Mouse (Mus musculus) liver, adult 10 weeks (tissue): ENCODE measurements around the gene Olfr77. TPM values are rescaled to one million over a fixed set of nuclear protein-coding genes. Genes with fewer than 3 reads are reported as not detected.

Experiments
- polyA plus RNA-seq: library from polyadenylated mRNA; stranded (reverse); fragments of 350-450 nt; fragmentation: Illumina TruSeq; extraction: RNeasy Lipid Tissue Mini Kit (QIAGEN cat#74804); gene quantifications from one replicate; pipeline ENCODE4 v1.2.3, GENCODE M21; 2014; ENCODE audit warnings: low read depth, low replicate concordance

The Olfr77 gene
- not detected for polyA plus RNA-seq

GRCm38 (mm10) chr9:19916565-19916964 is at the start of gene Olfr77:
Olfr77 (plus strand) TSS chr9:19916865.

DNA sequence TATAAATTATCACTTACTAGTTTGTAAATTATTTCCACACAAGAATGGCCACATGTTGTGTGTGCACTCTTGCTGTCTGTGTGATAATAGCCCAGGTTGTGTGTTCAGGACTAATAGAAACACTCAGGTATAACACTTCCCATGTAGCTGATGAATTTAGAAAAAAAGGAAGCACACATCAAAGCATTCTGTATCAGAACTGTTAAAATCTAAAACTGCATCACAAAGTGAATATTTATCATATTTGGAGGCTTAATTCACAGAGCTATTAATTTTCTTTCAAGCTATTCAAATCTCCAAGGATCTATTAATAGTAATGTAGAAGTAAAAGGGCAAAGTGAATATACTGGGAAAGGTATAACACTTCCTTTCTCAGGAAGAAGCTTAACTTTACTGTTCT is 28.8 kb upstream of the Olfr77 start, which contains the start of gene Olfr862:
Olfr862 (minus strand) TSS at position 101 of the 400 bp plus-strand sequence.

Other genes with a start within 250 kb of the Olfr77 start
- not detected for gene Olfr857, start 207.4 kb upstream of the Olfr77 start, polyA plus RNA-seq
- not detected for gene Olfr58, start 136.6 kb upstream of the Olfr77 start, polyA plus RNA-seq
- gene Olfr859, start 112.0 kb upstream of the Olfr77 start, polyA plus RNA-seq: not detected
- gene Olfr860, start 67.1 kb upstream of the Olfr77 start, polyA plus RNA-seq: not detected
- not detected for gene Olfr862, start 28.9 kb upstream of the Olfr77 start, polyA plus RNA-seq
- gene Olfr866, start 111.2 kb downstream of the Olfr77 start, polyA plus RNA-seq: not detected
- not detected for gene Olfr867, start 140.7 kb downstream of the Olfr77 start, polyA plus RNA-seq
- not detected for gene Olfr868, start 181.8 kb downstream of the Olfr77 start, polyA plus RNA-seq
- not detected for gene Olfr869, start 212.1 kb downstream of the Olfr77 start, polyA plus RNA-seq